Mouse (Mus musculus) megakaryocyte-erythroid progenitor cell, adult 5-6 weeks (primary cell): ENCODE data around the gene Fbln1. TPM values are rescaled to one million over a fixed set of nuclear protein-coding genes. Genes with fewer than 3 reads are reported as not detected.
"Not testable (repeated sequence)": the region's sequence is repeated elsewhere in the genome, so short reads cannot be mapped to it uniquely, and the experiment has no call there.

ENCODE experiments used
- ATAC-seq: replicated peaks from 2 replicates; pipeline ENCODE4 v1.8.0; 2016; ENCODE audit warnings: mild to moderate bottlenecking, inconsistent platforms; ENCODE audit not compliant: severe bottlenecking, poor library complexity, low FRiP score, low TSS enrichment
- total RNA-seq, 2 experiments: library from RNA; stranded (forward) in 1 of 2; stranded (reverse) in 1 of 2; fragments of 200-1000, 215-1000 nt in 1 of 2; fragments of >200 nt in 1 of 2; fragmentation: Nextera tagmentation in 1 of 2; gene quantifications; 2 replicates each; pipeline ENCODE4 v1.2.3; 2014 to 2017

Fbln1 gene
- total RNA-seq, 2 experiments from 2014 or later: not detected

- no peak for ATAC-seq
These were observed 117.5 kb downstream of the Fbln1 start for GRCm38 (mm10) chr15:85323214-85323613.

- ATAC-seq: no peak
These were observed 118.7 kb downstream of the Fbln1 start for GRCm38 (mm10) chr15:85324426-85324825.

- no peak for ATAC-seq
These were observed 122.1 kb downstream of the Fbln1 start for GRCm38 (mm10) chr15:85327808-85328207.

GRCm38 (mm10) chr15:85328455-85328854 lies 122.7 kb downstream of the Fbln1 start:
- ATAC-seq: not testable (repeated sequence)

- ATAC-seq: no peak
These were observed 123.3 kb downstream of the Fbln1 start for GRCm38 (mm10) chr15:85329096-85329495.

- no peak for ATAC-seq
These were observed 124.3 kb downstream of the Fbln1 start for GRCm38 (mm10) chr15:85330024-85330423.

GRCm38 (mm10) chr15:85333511-85333910 lies 127.8 kb downstream of the Fbln1 start:
- not testable (repeated sequence) for ATAC-seq

GRCm38 (mm10) chr15:85334234-85334633 lies 128.5 kb downstream of the Fbln1 start:
- no peak for ATAC-seq

GRCm38 (mm10) chr15:85335671-85336300 lies 130.0 kb downstream of the Fbln1 start, which contains the start of gene Atxn10:
TSS of gene Atxn10 (plus strand) at chr15:85336245.
- no peak for ATAC-seq

Other genes with a start within 250 kb of the Fbln1 start
- gene 5031439G07Rik, start 217.4 kb upstream of the Fbln1 start, total RNA-seq (2014; fragmentation: Nextera tagmentation): 3.5 and 3.6 TPM in 2 replicates
- gene 5031439G07Rik, start 217.4 kb upstream of the Fbln1 start, total RNA-seq (2017): 2.2 and 4.0 TPM in 2 replicates
- gene Upk3a, start 188.8 kb upstream of the Fbln1 start, total RNA-seq (2014; fragmentation: Nextera tagmentation): not detected in 2 replicates
- not detected in 2 replicates for gene Upk3a, start 188.8 kb upstream of the Fbln1 start, total RNA-seq (2017)
- 9.3 and 9.6 TPM in 2 replicates for gene Fam118a, start 177.0 kb upstream of the Fbln1 start, total RNA-seq (2014; fragmentation: Nextera tagmentation)
- 5.7 and 8.9 TPM in 2 replicates for gene Fam118a, start 177.0 kb upstream of the Fbln1 start, total RNA-seq (2017)
- gene Smc1b, start 74.0 kb upstream of the Fbln1 start, total RNA-seq (2014; fragmentation: Nextera tagmentation): not detected in 2 replicates
- not detected in 2 replicates for gene Smc1b, start 74.0 kb upstream of the Fbln1 start, total RNA-seq (2017)
- not detected in 2 replicates for gene Ribc2, start 73.9 kb upstream of the Fbln1 start, total RNA-seq (2014; fragmentation: Nextera tagmentation)
- gene Ribc2, start 73.9 kb upstream of the Fbln1 start, total RNA-seq (2017): not detected in 2 replicates
- 47.1 and 53.7 TPM in 2 replicates for gene Atxn10, start 130.3 kb downstream of the Fbln1 start, total RNA-seq (2014; fragmentation: Nextera tagmentation)
- gene Atxn10, start 130.3 kb downstream of the Fbln1 start, total RNA-seq (2017): 46.5 and 49.6 TPM in 2 replicates